Mouse (Mus musculus): ENCODE data around the gene Tac2.

GRCm38 (mm10) chr10:127736266-127736665 is 12.0 kb downstream of the Tac2 start:
- TF ChIP-seq CTCF (IDR thresholded peaks at IDR 0.05; ENCODE audit: low read depth) (no peak), EP300 (IDR thresholded peaks at IDR 0.05; ENCODE audit: low read depth) (no peak)
